Mouse (Mus musculus) left cerebral cortex, postnatal 4 days (tissue): ENCODE measurements around the gene Cd47. TPM values are rescaled to one million over a fixed set of nuclear protein-coding genes. Genes with fewer than 3 reads are reported as not detected.
A peak's percentile ranks its signal among the peaks of the same experiment; 100 is the strongest.

Experiments used
- DNase-seq: peaks from one replicate; pipeline ENCODE4 v3.0.0-alpha.2; 2022
- intact Hi-C: fragments of 180-260 bp; cut with DNase I; formaldehyde crosslinking; loops from one replicate; pipeline ENCODE4 v1.15.1; 2025
- total RNA-seq, 2 experiments: library from RNA; stranded (reverse); gene quantifications; 2 replicates each; pipeline ENCODE4 v1.2.3; 2021

Gene Cd47
- total RNA-seq = 100 to 1,000 TPM; 214 to 231 TPM

- intact Hi-C loops = no loop called here
- DNase-seq = no peak
Measured at GRCm38 (mm10) chr16:49799597-49800561, at the start of gene Cd47. TSS of gene Cd47 (plus strand) at chr16:49800533.

GRCm38 (mm10) chr16:49752906-49753305 lies 47.4 kb upstream of the Cd47 start:
- intact Hi-C loops = no loop called here
- DNase-seq = no peak

GRCm38 (mm10) chr16:49753318-49753717 lies 47.0 kb upstream of the Cd47 start:
- DNase-seq = no peak
- intact Hi-C loops = no loop called here

DNA sequence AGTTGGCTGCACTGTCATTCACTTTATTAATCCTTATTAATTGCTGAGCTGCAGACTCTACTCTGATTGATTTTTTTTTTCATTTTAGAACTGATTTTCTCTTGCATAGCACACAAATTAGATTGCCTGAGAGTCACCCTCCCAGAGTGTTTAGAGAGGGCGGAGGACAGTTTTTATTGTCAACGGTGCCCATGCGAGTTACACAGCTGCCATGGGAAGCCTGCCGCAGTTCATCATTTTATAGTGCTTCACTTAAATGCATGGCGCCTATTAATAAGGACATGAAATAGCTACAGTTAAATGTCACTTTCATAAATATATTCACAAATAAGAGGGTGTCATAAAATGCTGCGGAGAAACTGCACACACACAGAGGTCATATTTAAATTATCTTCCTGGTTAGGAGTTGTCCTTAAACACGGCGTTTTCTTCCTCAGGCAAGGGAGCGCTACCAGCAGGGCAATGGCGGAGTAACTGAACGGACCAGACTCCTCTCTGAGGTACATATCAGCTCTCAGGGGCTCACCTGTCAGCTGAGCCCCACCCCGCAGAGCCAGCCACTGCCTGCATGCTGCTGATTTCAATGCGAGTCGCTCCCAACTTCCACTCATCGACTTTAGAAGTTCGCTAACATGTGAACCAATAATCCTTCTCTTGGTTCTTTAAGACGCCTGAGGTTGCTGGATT lies 39.7 kb upstream of the Cd47 start:
- DNase-seq = no peak
- intact Hi-C loops = no loop called here

GRCm38 (mm10) chr16:49761981-49762380 lies 38.4 kb upstream of the Cd47 start:
- intact Hi-C loops = no loop called here
- no peak for DNase-seq

DNA sequence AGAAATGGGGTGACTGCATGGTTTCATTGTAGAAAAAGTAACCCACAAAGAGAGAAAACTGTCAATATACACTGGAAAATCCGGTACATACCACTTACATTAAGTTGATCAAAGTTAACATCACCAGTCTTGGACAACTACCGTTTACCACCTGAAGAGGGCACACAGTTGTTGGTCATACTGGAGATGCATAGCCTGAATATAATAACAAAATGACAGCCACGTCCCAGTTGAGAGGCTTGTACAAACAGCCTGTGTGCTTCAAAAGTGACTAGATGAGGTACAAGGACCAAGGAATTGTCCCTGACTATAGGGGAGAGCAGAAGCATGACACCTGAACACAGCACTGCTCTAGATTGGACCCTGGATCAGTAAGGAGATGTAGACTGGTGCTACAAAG lies 34.0 kb upstream of the Cd47 start:
- peak; percentile 10 for DNase-seq
- intact Hi-C loops = no loop called here

- intact Hi-C loops = no loop called here
- no peak for DNase-seq
Measured at GRCm38 (mm10) chr16:49768491-49769031, 31.8 kb upstream of the Cd47 start.

- intact Hi-C loops = no loop called here
Measured at GRCm38 (mm10) chr16:49769831-49770261, 30.5 kb upstream of the Cd47 start.

DNA sequence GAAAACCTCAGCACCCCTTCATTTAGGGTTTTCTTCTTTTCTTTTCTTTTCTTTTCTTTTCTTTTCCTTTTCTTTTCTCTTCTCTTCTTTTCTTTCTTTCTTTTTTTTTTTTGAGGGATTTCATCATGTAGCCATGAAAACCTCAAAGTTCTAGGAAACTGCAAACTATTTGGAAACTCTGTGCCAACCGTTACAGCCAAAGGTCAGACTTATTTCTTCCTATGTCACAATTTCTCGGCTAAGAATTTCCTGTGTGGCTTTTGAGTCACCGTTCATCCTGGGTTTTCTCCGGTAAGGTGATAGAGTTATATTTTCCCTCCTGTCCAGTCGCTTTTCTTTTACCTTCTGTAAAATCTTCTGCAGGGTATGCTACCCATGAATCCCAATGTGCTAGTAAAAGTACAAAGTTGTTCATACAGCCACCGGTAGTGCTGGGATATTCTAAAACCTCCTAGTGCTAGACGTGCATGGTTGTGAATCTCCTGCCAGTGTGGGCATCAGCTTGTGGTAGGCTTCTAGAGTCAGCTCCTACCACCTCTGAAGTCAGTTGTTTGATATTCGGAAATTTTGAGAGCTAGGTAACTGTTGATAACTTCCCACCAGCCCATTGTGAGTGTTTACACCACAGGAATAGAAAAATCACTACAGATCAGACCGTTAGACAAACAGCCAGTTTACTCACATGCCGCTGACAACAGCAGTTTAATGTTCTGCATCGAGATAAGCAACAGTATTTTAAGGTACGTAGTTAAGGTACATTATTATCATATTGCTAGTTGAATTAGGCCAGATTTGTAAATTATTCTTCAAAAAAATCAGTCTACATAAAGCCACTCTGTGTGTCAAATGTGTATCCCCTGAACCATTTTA lies 29.8 kb upstream of the Cd47 start:
- intact Hi-C loops = no loop called here
- DNase-seq = no peak

More at GRCm38 (mm10) chr16:49769831-49770261, 30.5 kb upstream of the Cd47 start:
- DNase-seq = no peak

- intact Hi-C loops = no loop called here
- DNase-seq = no peak
Measured at GRCm38 (mm10) chr16:49771609-49772396, 28.5 kb upstream of the Cd47 start.

- DNase-seq = no peak
- intact Hi-C loops = no loop called here
Measured at GRCm38 (mm10) chr16:49772576-49772975, 27.8 kb upstream of the Cd47 start.

DNA sequence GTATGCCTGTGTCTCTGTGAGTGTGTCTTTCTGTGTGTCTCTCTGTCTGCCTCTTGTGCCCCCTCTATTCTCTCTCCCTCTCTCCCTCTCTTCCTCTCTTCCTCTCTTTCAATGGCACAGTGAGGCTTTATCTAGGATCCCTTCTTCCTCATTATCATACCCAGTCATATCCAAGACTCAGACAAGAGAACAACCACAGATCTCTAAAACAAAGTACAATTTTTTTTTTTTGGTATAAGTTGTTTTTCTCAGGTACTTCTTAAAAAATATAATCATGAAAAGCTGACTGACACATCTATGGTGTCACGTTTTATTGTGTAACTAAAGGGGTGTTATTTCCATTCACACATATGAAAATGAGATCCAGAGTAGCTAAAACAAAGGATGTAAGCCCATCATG lies 27.3 kb upstream of the Cd47 start:
- DNase-seq = no peak
- intact Hi-C loops = no loop called here

- no peak for DNase-seq
- intact Hi-C loops = no loop called here
Measured at GRCm38 (mm10) chr16:49774059-49775001, 26.0 kb upstream of the Cd47 start.

GRCm38 (mm10) chr16:49775002-49775966 lies 25.0 kb upstream of the Cd47 start:
- no peak for DNase-seq
- intact Hi-C loops = no loop called here

DNA sequence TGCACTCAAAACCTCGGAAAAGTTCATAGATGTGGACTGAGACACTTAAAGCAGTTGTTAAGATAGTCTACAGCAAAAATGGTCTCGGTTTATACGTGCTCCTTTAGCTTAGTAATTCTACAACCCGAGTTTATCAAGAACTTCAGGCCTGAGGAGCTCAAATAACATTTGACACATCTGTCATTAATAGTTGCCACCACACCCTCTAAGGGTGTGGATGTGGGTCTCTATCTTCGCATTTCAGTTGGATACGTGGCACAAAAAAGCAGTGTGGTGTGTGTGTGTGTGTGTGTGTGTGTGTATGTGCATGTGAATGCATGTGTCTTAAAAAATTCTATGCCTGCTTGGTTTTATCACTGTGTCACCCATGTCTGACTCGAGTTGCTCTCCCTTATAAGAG lies 23.4 kb upstream of the Cd47 start:
- no peak for DNase-seq
- intact Hi-C loops = no loop called here

DNA sequence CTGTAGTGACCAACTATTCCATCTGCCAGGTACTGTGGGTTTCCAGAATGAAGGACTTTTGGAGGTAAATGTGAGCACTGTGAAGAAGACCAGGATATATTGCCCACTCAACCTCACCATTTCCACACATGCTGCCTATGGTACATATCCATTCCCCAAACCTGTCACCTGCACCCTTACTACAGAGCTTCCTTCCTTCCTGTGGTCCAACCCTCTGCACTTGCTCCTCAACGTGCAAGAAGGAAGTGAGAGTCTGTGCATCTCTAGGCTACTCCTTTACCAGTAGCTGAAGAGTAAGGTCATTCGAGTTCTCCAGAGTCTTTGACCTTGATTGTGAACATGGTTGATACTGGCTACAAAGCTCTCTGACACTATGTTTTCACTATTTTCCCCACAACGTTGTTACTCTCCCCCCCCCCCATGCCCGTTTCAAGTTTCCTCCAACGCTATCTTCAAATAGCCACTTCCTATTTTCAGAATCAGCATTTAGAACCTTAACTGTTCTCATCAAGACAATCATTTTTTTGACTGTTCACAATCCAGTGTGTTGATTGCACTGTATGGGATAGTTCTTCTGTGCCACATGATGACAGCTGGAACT lies 18.7 kb upstream of the Cd47 start:
- DNase-seq = no peak
- intact Hi-C loops = no loop called here

DNA sequence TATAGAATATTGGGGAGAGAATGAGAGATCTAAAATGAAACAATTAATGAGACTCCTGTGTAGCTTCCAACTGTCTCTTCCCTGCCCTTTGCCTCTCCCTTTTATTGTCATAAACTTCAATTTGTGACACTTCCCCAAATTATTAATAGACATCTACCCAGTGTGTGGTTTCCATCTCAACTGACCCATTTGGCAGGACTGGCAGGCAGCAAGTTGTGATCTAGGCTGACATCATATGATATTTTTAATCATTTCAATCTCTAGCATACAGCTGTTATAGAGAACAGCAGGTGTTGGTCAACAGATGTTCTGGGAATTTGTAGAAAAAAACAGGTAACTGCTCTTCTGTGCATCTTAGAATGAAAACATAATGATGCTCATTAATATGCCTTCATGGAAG lies 17.0 kb upstream of the Cd47 start:
- intact Hi-C loops = no loop called here
- DNase-seq = no peak
